Mouse (Mus musculus) myocyte (in vitro differentiated cells): ENCODE measurements around the gene Peli1.

Experiments used
- CEBPB ChIP-seq: IDR thresholded peaks from 2 replicates; pipeline ENCODE4 v1.6.1; 2011; ENCODE audit warnings: mild to moderate bottlenecking, moderate library complexity; ENCODE audit not compliant: poor library complexity, insufficient read depth, severe bottlenecking
- E2F4 ChIP-seq: IDR thresholded peaks from one replicate; pipeline ENCODE4 v1.6.1; 2011; ENCODE audit warnings: mild to moderate bottlenecking, control low read depth, moderate library complexity; ENCODE audit not compliant: insufficient read depth
- MAX ChIP-seq: IDR thresholded peaks from one replicate; pipeline ENCODE4 v1.6.1; 2011; ENCODE audit warnings: low read depth, mild to moderate bottlenecking, control low read depth
- MYOG ChIP-seq, 3 experiments: IDR thresholded peaks; one replicate each; pipeline ENCODE4 v1.6.1; 2011; ENCODE audit warnings: control low read depth in 2 of 3, low read depth in 2 of 3, mild to moderate bottlenecking in 2 of 3; ENCODE audit not compliant: insufficient read length in 2 of 3, control insufficient read depth in 1 of 3, insufficient read depth in 1 of 3
- POLR2A ChIP-seq: IDR thresholded peaks from one replicate; pipeline ENCODE4 v1.6.1; 2011; ENCODE audit warnings: low read depth, mild to moderate bottlenecking, control low read depth, moderate library complexity; ENCODE audit not compliant: insufficient read length
- POLR2AphosphoS2 ChIP-seq: IDR thresholded peaks from one replicate; pipeline ENCODE4 v1.6.1; 2011; ENCODE audit warnings: low read depth, control low read depth; ENCODE audit not compliant: insufficient read length
- SRF ChIP-seq: IDR thresholded peaks from one replicate; pipeline ENCODE4 v1.6.1; 2011; ENCODE audit warnings: low read depth; ENCODE audit not compliant: control insufficient read depth, insufficient read length
- TCF12 ChIP-seq: IDR thresholded peaks from one replicate; pipeline ENCODE4 v1.6.1; 2011; ENCODE audit warnings: mild to moderate bottlenecking, control low read depth; ENCODE audit not compliant: poor library complexity, insufficient read depth, severe bottlenecking
- USF1 ChIP-seq: IDR thresholded peaks from one replicate; pipeline ENCODE4 v1.6.1; 2011; ENCODE audit warnings: low read depth, mild to moderate bottlenecking, control low read depth, moderate library complexity

- TF ChIP-seq POLR2A (no peak), TCF12 (no peak), POLR2AphosphoS2 (no peak), MYOG (IDR thresholded peaks at IDR 0.05; ENCODE audit: control insufficient read depth in 1 of 3, insufficient read depth in 1 of 3, insufficient read length in 2 of 3, low read depth in 2 of 3) (no peak), USF1 (no peak), SRF (no peak), MAX (no peak), CEBPB (no peak), E2F4 (no peak)
These were observed 34.8 kb upstream of the Peli1 start for GRCm38 (mm10) chr11:21056109-21056850.
